Mouse (Mus musculus) spleen, adult 2 months (tissue): ENCODE measurements around the gene Bod1l. TPM values are rescaled to one million over a fixed set of nuclear protein-coding genes. Genes with fewer than 3 reads are reported as not detected.

Source experiments
- DNase-seq, 2 experiments: peaks; one replicate each; pipeline versions ENCODE4 v3.0.0 to v3.0.0-alpha.2; 2012 to 2021; ENCODE audit warnings: low spot score in 2 of 2, low read depth in 1 of 2
- H3K27ac ChIP-seq: fragments of 200-500 bp; 2 replicates; pipeline ENCODE4 v1.5.1; 2012; ENCODE audit warnings: low read length, inconsistent platforms; ENCODE audit not compliant: insufficient read depth
- H3K27me3 ChIP-seq: fragments of 200-500 bp; 2 replicates; pipeline ENCODE4 v1.6.1; 2012; ENCODE audit warnings: mild to moderate bottlenecking, moderate library complexity, low read length, inconsistent platforms; ENCODE audit not compliant: control insufficient read depth, insufficient read depth
- H3K36me3 ChIP-seq: fragments of 200-500 bp; 2 replicates; pipeline ENCODE4 v1.6.1; 2012; ENCODE audit warnings: mild to moderate bottlenecking, low read length, inconsistent platforms; ENCODE audit not compliant: control insufficient read depth, insufficient read depth
- H3K4me1 ChIP-seq: fragments of 200-500 bp; 2 replicates; pipeline ENCODE4 v1.6.1; 2011; ENCODE audit warnings: inconsistent platforms; ENCODE audit not compliant: control insufficient read depth, insufficient read depth, insufficient read length
- H3K4me3 ChIP-seq: fragments of 200-500 bp; 2 replicates; pipeline ENCODE4 v1.5.1; 2011; ENCODE audit warnings: mild to moderate bottlenecking, inconsistent platforms; ENCODE audit not compliant: insufficient read depth, insufficient read length; ENCODE audit errors: extremely low read depth
- CTCF ChIP-seq: fragments of 200-500 bp; IDR thresholded peaks from 2 replicates; pipeline ENCODE4 v1.5.1; 2011; ENCODE audit warnings: mild to moderate bottlenecking, inconsistent platforms; ENCODE audit not compliant: insufficient read depth, insufficient read length, insufficient replicate concordance; ENCODE audit errors: extremely low read depth
- POLR2A ChIP-seq: fragments of 200-500 bp; IDR thresholded peaks from 2 replicates; pipeline ENCODE4 v1.6.1; 2011; ENCODE audit warnings: low read depth, low read length, inconsistent platforms
- WGBS: fragments of 180-500 bp; shearing (Covaris S2); methylation state at CpG from one replicate; pipeline ENCODE4 v1.1.7; 2018; 5-methylcytosine and 5-hydroxymethylcytosine counted together
- polyA plus RNA-seq: library from polyadenylated mRNA; depleted of rRNA; stranded (reverse); fragments of >200 nt; gene quantifications from 2 replicates; pipeline ENCODE4 v1.2.3, GENCODE M21; 2012; rRNA removed

The Bod1l gene
- 3.3 and 5.9 TPM in 2 replicates for polyA plus RNA-seq

GRCm38 (mm10) chr5:41844147-41844529, at the start of gene Bod1l:
Bod1l (minus strand) TSS chr5:41844315.
- H3K4me3 ChIP-seq: peak within 1 kb of the TSS; percentile 86
- no peaks in the 10 kb centered on the region for H3K27me3 ChIP-seq
- H3K4me1 ChIP-seq: peaks cover 8% of the 10 kb centered on the region; the same call in 1 of the 2 replicates
- H3K27ac ChIP-seq: peak within 1 kb of the TSS; percentile 59
- 1% methylated on average over 38 of the region's 38 CpGs for WGBS
- H3K36me3 ChIP-seq: no peaks in the 10 kb centered on the region
- peak; percentile 74 to 94 for DNase-seq
- TF ChIP-seq CTCF (peak; percentile 31; the same call in 1 of the 2 replicates), POLR2A (no peak)

GRCm38 (mm10) chr5:41893351-41893750, 49.2 kb upstream of the Bod1l start:
- H3K27me3 ChIP-seq: no peaks in the 10 kb centered on the region
- 77% methylated on average over 6 of the region's 6 CpGs for WGBS
- H3K4me3 ChIP-seq: no peak overlapping the region
- H3K36me3 ChIP-seq: no peaks in the 10 kb centered on the region
- no peak for DNase-seq
- no peaks in the 10 kb centered on the region for H3K4me1 ChIP-seq
- H3K27ac ChIP-seq: no peak overlapping the region
- TF ChIP-seq POLR2A (no peak), CTCF (no peak)

GRCm38 (mm10) chr5:41890871-41891270, 46.8 kb upstream of the Bod1l start:
- TF ChIP-seq CTCF (no peak), POLR2A (no peak)

GRCm38 (mm10) chr5:41889245-41889849, 45.2 kb upstream of the Bod1l start:
- H3K27me3 ChIP-seq: no peaks in the 10 kb centered on the region
- H3K4me1 ChIP-seq: no peaks in the 10 kb centered on the region
- DNase-seq: no peak
- H3K4me3 ChIP-seq: no peak overlapping the region
- no peaks in the 10 kb centered on the region for H3K36me3 ChIP-seq
- no peak overlapping the region for H3K27ac ChIP-seq
- WGBS: 89% methylated on average over 8 of the region's 8 CpGs
- TF ChIP-seq POLR2A (no peak), CTCF (no peak)

More at GRCm38 (mm10) chr5:41890871-41891270, 46.8 kb upstream of the Bod1l start:
- no peak for DNase-seq
- 48% methylated on average over 5 of the region's 5 CpGs for WGBS
- Histone ChIP-seq H3K4me1 (no peaks in the 10 kb centered on the region), H3K27ac (no peak overlapping the region), H3K36me3 (no peaks in the 10 kb centered on the region), H3K27me3 (no peaks in the 10 kb centered on the region), H3K4me3 (no peak overlapping the region)

GRCm38 (mm10) chr5:41888834-41889233, 44.7 kb upstream of the Bod1l start:
- Histone ChIP-seq H3K4me1 (no peaks in the 10 kb centered on the region), H3K36me3 (no peaks in the 10 kb centered on the region), H3K27ac (no peak overlapping the region), H3K4me3 (no peak overlapping the region), H3K27me3 (no peaks in the 10 kb centered on the region)
- no peak for DNase-seq
- no peak for TF ChIP-seq POLR2A
- TF ChIP-seq CTCF: no peak
- 65% methylated on average over 3 of the region's 3 CpGs for WGBS

GRCm38 (mm10) chr5:41887738-41888137, 43.6 kb upstream of the Bod1l start:
- peak; percentile 15 to 39 for DNase-seq
- TF ChIP-seq POLR2A: no peak
- peak; percentile 16; the same call in 1 of the 2 replicates for TF ChIP-seq CTCF
- H3K4me1 ChIP-seq: no peaks in the 10 kb centered on the region
- 14% methylated on average over 4 of the region's 4 CpGs for WGBS
- H3K4me3 ChIP-seq: no peak overlapping the region
- no peak overlapping the region for H3K27ac ChIP-seq
- no peaks in the 10 kb centered on the region for H3K27me3 ChIP-seq
- no peaks in the 10 kb centered on the region for H3K36me3 ChIP-seq

GRCm38 (mm10) chr5:41884563-41884962, 40.4 kb upstream of the Bod1l start:
- H3K36me3 ChIP-seq: no peaks in the 10 kb centered on the region
- WGBS: 21% methylated on average over 12 of the region's 12 CpGs
- H3K27ac ChIP-seq: no peak overlapping the region
- H3K27me3 ChIP-seq: no peaks in the 10 kb centered on the region
- H3K4me3 ChIP-seq: no peak overlapping the region
- H3K4me1 ChIP-seq: no peaks in the 10 kb centered on the region
- peak in 1 of 2 experiments; percentile 9 for DNase-seq
- no peak for TF ChIP-seq POLR2A
- peak; percentile 19; the same call in 1 of the 2 replicates for TF ChIP-seq CTCF
